Mouse (Mus musculus): ENCODE results near the gene Svs3a. TPM values are rescaled to one million over a fixed set of nuclear protein-coding genes. Genes with fewer than 3 reads are reported as not detected.

Svs3a gene
- polyA plus RNA-seq, 1 experiment from 2014 or later: not detected

Other genes with a start within 250 kb of the Svs3a start
- gene Stk4, start 218.9 kb upstream of the Svs3a start, polyA plus RNA-seq (2014; fragmentation: Nextera tagmentation; extraction: Ambion mirVana): 24.1 and 36.5 TPM in 2 replicates
- gene Tomm34, start 218.1 kb upstream of the Svs3a start, polyA plus RNA-seq (2014; fragmentation: Nextera tagmentation; extraction: Ambion mirVana): 63.4 and 70.5 TPM in 2 replicates
- 0.16 TPM in 1 of 2 replicates, not detected in the other for gene Kcns1, start 118.2 kb upstream of the Svs3a start, polyA plus RNA-seq (2014; fragmentation: Nextera tagmentation; extraction: Ambion mirVana)
- gene Wfdc5, start 106.5 kb upstream of the Svs3a start, polyA plus RNA-seq (2014; fragmentation: Nextera tagmentation; extraction: Ambion mirVana): not detected in 2 replicates
- not detected in 2 replicates for gene Wfdc12, start 98.7 kb upstream of the Svs3a start, polyA plus RNA-seq (2014; fragmentation: Nextera tagmentation; extraction: Ambion mirVana)
- not detected in 2 replicates for gene Wfdc15a, start 89.1 kb upstream of the Svs3a start, polyA plus RNA-seq (2014; fragmentation: Nextera tagmentation; extraction: Ambion mirVana)
- 76.1 and 106 TPM in 2 replicates for gene Wfdc15b, start 67.6 kb upstream of the Svs3a start, polyA plus RNA-seq (2014; fragmentation: Nextera tagmentation; extraction: Ambion mirVana)
- gene Svs2, start 50.8 kb upstream of the Svs3a start, polyA plus RNA-seq (2014; fragmentation: Nextera tagmentation; extraction: Ambion mirVana): not detected in 2 replicates
- gene Svs3b, start 32.6 kb upstream of the Svs3a start, polyA plus RNA-seq (2014; fragmentation: Nextera tagmentation; extraction: Ambion mirVana): not detected in 2 replicates
- gene Svs4, start 10.8 kb upstream of the Svs3a start, polyA plus RNA-seq (2014; fragmentation: Nextera tagmentation; extraction: Ambion mirVana): not detected in 2 replicates
- not detected in 2 replicates for gene Svs6, start 27.5 kb downstream of the Svs3a start, polyA plus RNA-seq (2014; fragmentation: Nextera tagmentation; extraction: Ambion mirVana)
- gene Svs5, start 43.5 kb downstream of the Svs3a start, polyA plus RNA-seq (2014; fragmentation: Nextera tagmentation; extraction: Ambion mirVana): not detected in 2 replicates
- 0.44 TPM in 1 of 2 replicates, not detected in the other for gene Slpi, start 99.8 kb downstream of the Svs3a start, polyA plus RNA-seq (2014; fragmentation: Nextera tagmentation; extraction: Ambion mirVana)
- gene Rbpjl, start 113.9 kb downstream of the Svs3a start, polyA plus RNA-seq (2014; fragmentation: Nextera tagmentation; extraction: Ambion mirVana): not detected in 2 replicates
- 0.12 and 0.20 TPM in 2 replicates for gene Matn4, start 115.9 kb downstream of the Svs3a start, polyA plus RNA-seq (2014; fragmentation: Nextera tagmentation; extraction: Ambion mirVana)
- 87.8 and 108 TPM in 2 replicates for gene Sdc4, start 154.6 kb downstream of the Svs3a start, polyA plus RNA-seq (2014; fragmentation: Nextera tagmentation; extraction: Ambion mirVana)
- 66.8 and 69.4 TPM in 2 replicates for gene Sys1, start 167.7 kb downstream of the Svs3a start, polyA plus RNA-seq (2014; fragmentation: Nextera tagmentation; extraction: Ambion mirVana)
- 7.1 and 8.4 TPM in 2 replicates for gene Gm20458, start 171.7 kb downstream of the Svs3a start, polyA plus RNA-seq (2014; fragmentation: Nextera tagmentation; extraction: Ambion mirVana)
- not detected in 2 replicates for gene Trp53tg5, start 184.5 kb downstream of the Svs3a start, polyA plus RNA-seq (2014; fragmentation: Nextera tagmentation; extraction: Ambion mirVana)
- gene Dbndd2, start 196.8 kb downstream of the Svs3a start, polyA plus RNA-seq (2014; fragmentation: Nextera tagmentation; extraction: Ambion mirVana): 12.4 and 14.7 TPM in 2 replicates
- gene Pigt, start 208.3 kb downstream of the Svs3a start, polyA plus RNA-seq (2014; fragmentation: Nextera tagmentation; extraction: Ambion mirVana): 70.7 and 79.2 TPM in 2 replicates

All from kidney, embryonic 14.5 days (tissue).